Mouse (Mus musculus): ENCODE data around the gene Cc2d1b.
A peak's percentile ranks its signal among the peaks of the same experiment; 100 is the strongest.

The Cc2d1b gene

GRCm38 (mm10) chr4:108619587-108620341 is at the start of gene Cc2d1b:
Gene Cc2d1b (plus strand): TSS chr4:108619940.
- DNase-seq (ENCODE audit: low spot score in 2 of 2), result peak; percentile 80 to 84

- DNase-seq (ENCODE audit: low spot score in 2 of 2), result no peak
Observed at GRCm38 (mm10) chr4:108572644-108573043, 47.1 kb upstream of the Cc2d1b start.

GRCm38 (mm10) chr4:108578840-108579742 is 40.6 kb upstream of the Cc2d1b start, which contains the start of the genes Prpf38a and Orc1:
Gene Prpf38a (minus strand): TSS chr4:108579336.
Gene Orc1 (plus strand): TSS chr4:108579423.
- peak; percentile 94 to 96 for DNase-seq (ENCODE audit: low spot score in 2 of 2)

- DNase-seq (ENCODE audit: low spot score in 2 of 2), result no peak
Observed at GRCm38 (mm10) chr4:108579743-108580411, 39.9 kb upstream of the Cc2d1b start.

GRCm38 (mm10) chr4:108593376-108593775 is 26.4 kb upstream of the Cc2d1b start:
- DNase-seq (ENCODE audit: low spot score in 2 of 2), result no peak

GRCm38 (mm10) chr4:108595785-108596184 is 24.0 kb upstream of the Cc2d1b start:
- DNase-seq (ENCODE audit: low spot score in 2 of 2), result no peak

- DNase-seq (ENCODE audit: low spot score in 2 of 2), result no peak
Observed at GRCm38 (mm10) chr4:108598306-108598705, 21.4 kb upstream of the Cc2d1b start.

GRCm38 (mm10) chr4:108601870-108602269 is 17.9 kb upstream of the Cc2d1b start:
- no peak for DNase-seq (ENCODE audit: low spot score in 2 of 2)

GRCm38 (mm10) chr4:108608651-108609050 is 11.1 kb upstream of the Cc2d1b start:
- no peak for DNase-seq (ENCODE audit: low spot score in 2 of 2)

GRCm38 (mm10) chr4:108610935-108611334 is 8.8 kb upstream of the Cc2d1b start:
- no peak for DNase-seq (ENCODE audit: low spot score in 2 of 2)

GRCm38 (mm10) chr4:108618586-108618985 is 1.2 kb upstream of the Cc2d1b start:
- no peak for DNase-seq (ENCODE audit: low spot score in 2 of 2)

- DNase-seq (ENCODE audit: low spot score in 2 of 2), result no peak
Observed at GRCm38 (mm10) chr4:108619165-108619564, 575 bp upstream of the Cc2d1b start.

GRCm38 (mm10) chr4:108620536-108620935 is 796 bp downstream of the Cc2d1b start:
- DNase-seq (ENCODE audit: low spot score in 2 of 2), result no peak

- DNase-seq (ENCODE audit: low spot score in 2 of 2), result no peak
Observed at GRCm38 (mm10) chr4:108621504-108621903, 1.8 kb downstream of the Cc2d1b start.

GRCm38 (mm10) chr4:108627066-108627465 is 7.3 kb downstream of the Cc2d1b start:
- no peak for DNase-seq (ENCODE audit: low spot score in 2 of 2)

GRCm38 (mm10) chr4:108629363-108629880 is 9.7 kb downstream of the Cc2d1b start:
- DNase-seq (ENCODE audit: low spot score in 2 of 2), result no peak

- DNase-seq (ENCODE audit: low spot score in 2 of 2), result no peak
Observed at GRCm38 (mm10) chr4:108630096-108630495, 10.4 kb downstream of the Cc2d1b start.

GRCm38 (mm10) chr4:108631616-108632015 is 11.9 kb downstream of the Cc2d1b start:
- DNase-seq (ENCODE audit: low spot score in 2 of 2), result no peak

- no peak for DNase-seq (ENCODE audit: low spot score in 2 of 2)
Observed at GRCm38 (mm10) chr4:108633703-108634102, 14.0 kb downstream of the Cc2d1b start.

- DNase-seq (ENCODE audit: low spot score in 2 of 2), result no peak
Observed at GRCm38 (mm10) chr4:108634696-108635095, 15.0 kb downstream of the Cc2d1b start.

- DNase-seq (ENCODE audit: low spot score in 2 of 2), result no peak
Observed at GRCm38 (mm10) chr4:108635101-108635500, 15.4 kb downstream of the Cc2d1b start.

- DNase-seq (ENCODE audit: low spot score in 2 of 2), result no peak
Observed at GRCm38 (mm10) chr4:108637721-108638120, 18.0 kb downstream of the Cc2d1b start.
